Mouse (Mus musculus) G1E-ER4 (cell line): ENCODE measurements around the gene Ptprs. TPM values are rescaled to one million over a fixed set of nuclear protein-coding genes. Genes with fewer than 3 reads are reported as not detected.

Source experiments
- GATA1 ChIP-seq: IDR thresholded peaks from one replicate; pipeline ENCODE4 v1.8.0; 2012; ENCODE audit warnings: low read length, inconsistent platforms
- polyA plus RNA-seq: library from polyadenylated mRNA; stranded (reverse); fragments of >175 nt; gene quantifications from 2 replicates; pipeline ENCODE4 v1.2.3, GENCODE M21; 2012

The Ptprs gene
- polyA plus RNA-seq, 1 experiment, result 48.5 TPM

GRCm38 (mm10) chr17:56393889-56394288 is 82.4 kb downstream of the Ptprs start:
- no peak for TF ChIP-seq GATA1

- TF ChIP-seq GATA1, result no peak
Measured at GRCm38 (mm10) chr17:56393238-56393637, 83.0 kb downstream of the Ptprs start.

DNA sequence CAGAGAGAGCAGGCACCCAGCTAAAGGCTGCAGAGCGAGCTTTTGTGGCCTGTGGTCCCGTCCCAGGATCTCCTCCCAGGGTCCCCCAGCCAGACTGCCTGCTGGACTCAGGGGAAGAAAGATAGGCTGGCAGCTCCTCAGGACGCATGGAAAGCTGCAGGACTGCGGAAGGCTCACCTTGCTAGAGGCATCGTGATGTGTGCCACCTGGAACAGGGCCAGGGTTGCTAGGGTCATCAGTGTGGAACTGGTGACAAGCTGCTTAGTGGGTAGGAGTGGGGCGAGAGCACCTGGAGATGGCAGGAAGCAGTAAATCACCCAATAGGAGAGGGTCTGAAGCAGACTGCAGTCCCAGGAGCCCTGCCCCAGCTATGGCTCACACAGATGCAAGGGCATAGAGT is 88.7 kb downstream of the Ptprs start:
- TF ChIP-seq GATA1, result no peak

DNA sequence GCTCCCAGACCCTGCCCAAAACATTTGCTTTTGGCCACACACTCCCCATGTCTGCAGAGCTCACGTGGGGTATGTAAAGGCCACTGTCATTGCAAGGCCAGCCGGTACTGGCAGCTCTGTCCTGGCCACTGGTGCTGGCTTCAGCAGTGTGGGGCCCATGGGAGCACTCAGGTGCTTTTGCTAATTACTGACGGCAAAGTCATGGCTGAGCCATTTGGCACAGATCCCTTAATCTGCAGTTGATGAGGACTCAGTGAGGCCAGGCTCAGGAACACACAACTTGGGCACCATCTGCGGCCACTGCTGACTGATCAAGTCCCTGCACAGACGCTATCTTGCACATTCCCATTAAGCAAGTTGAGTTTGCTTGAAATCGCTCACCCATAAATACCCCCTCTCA is 91.4 kb downstream of the Ptprs start:
- TF ChIP-seq GATA1, result no peak

- no peak for TF ChIP-seq GATA1
Measured at GRCm38 (mm10) chr17:56382997-56383396, 93.3 kb downstream of the Ptprs start.

- no peak for TF ChIP-seq GATA1
Measured at GRCm38 (mm10) chr17:56381183-56381582, 95.1 kb downstream of the Ptprs start.

- no peak for TF ChIP-seq GATA1
Measured at GRCm38 (mm10) chr17:56380286-56380685, 96.0 kb downstream of the Ptprs start.

GRCm38 (mm10) chr17:56379281-56379834 is 96.9 kb downstream of the Ptprs start:
- no peak for TF ChIP-seq GATA1

GRCm38 (mm10) chr17:56374851-56375250 is 101.4 kb downstream of the Ptprs start:
- no peak for TF ChIP-seq GATA1

GRCm38 (mm10) chr17:56373136-56374034 is 102.9 kb downstream of the Ptprs start:
- TF ChIP-seq GATA1, result no peak

DNA sequence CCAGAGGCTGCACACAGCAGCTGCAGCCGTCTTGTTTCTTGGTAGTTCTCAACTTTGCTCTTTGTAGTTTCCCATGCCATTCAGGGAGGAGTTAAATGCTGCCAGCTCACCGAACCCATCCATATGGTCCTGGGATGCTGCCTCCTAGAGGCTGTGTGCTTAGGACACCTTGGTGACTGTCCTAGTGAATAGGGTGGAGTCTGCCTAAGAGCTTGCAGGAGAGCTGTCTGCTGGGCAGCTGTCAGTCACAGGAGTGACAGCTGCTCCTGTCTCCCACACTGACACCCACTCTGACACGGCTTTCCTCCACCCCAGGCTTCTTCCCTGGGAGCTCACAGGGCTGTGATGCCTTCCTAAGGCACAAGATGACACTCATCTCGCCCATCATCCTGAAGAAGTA is 104.2 kb downstream of the Ptprs start:
- no peak for TF ChIP-seq GATA1

GRCm38 (mm10) chr17:56371029-56371660 is 105.1 kb downstream of the Ptprs start:
- no peak for TF ChIP-seq GATA1

GRCm38 (mm10) chr17:56370090-56370489 is 106.2 kb downstream of the Ptprs start:
- TF ChIP-seq GATA1, result no peak

GRCm38 (mm10) chr17:56368291-56368790 is 107.9 kb downstream of the Ptprs start:
- TF ChIP-seq GATA1, result no peak

- no peak for TF ChIP-seq GATA1
Measured at GRCm38 (mm10) chr17:56365791-56366673, 110.3 kb downstream of the Ptprs start.

Other genes starting within 250 kb of the Ptprs start
- 20.8 and 21.5 TPM in 2 replicates for gene Fem1a, start 219.7 kb downstream of the Ptprs start, polyA plus RNA-seq
- 6.3 and 7.7 TPM in 2 replicates for gene Ticam1, start 199.7 kb downstream of the Ptprs start, polyA plus RNA-seq
- gene Plin3, start 183.6 kb downstream of the Ptprs start, polyA plus RNA-seq, result 7.3 and 7.9 TPM in 2 replicates
- gene Arrdc5, start 176.2 kb downstream of the Ptprs start, polyA plus RNA-seq, result not detected in 2 replicates
- 122 and 123 TPM in 2 replicates for gene Uhrf1, start 173.2 kb downstream of the Ptprs start, polyA plus RNA-seq
- 33.0 and 37.9 TPM in 2 replicates for gene Kdm4b, start 150.4 kb downstream of the Ptprs start, polyA plus RNA-seq
- gene Znrf4, start 35.9 kb upstream of the Ptprs start, polyA plus RNA-seq, result not detected in 2 replicates
- 1.0 and 1.4 TPM in 2 replicates for gene Gm20219, start 77.9 kb upstream of the Ptprs start, polyA plus RNA-seq
- 193 and 233 TPM in 2 replicates for gene Safb2, start 108.1 kb upstream of the Ptprs start, polyA plus RNA-seq
- 173 and 226 TPM in 2 replicates for gene Safb, start 108.3 kb upstream of the Ptprs start, polyA plus RNA-seq
- gene 2410015M20Rik, start 133.3 kb upstream of the Ptprs start, polyA plus RNA-seq, result 201 and 454 TPM in 2 replicates
- 8,561 and 9,154 TPM in 2 replicates for gene Rpl36, start 136.9 kb upstream of the Ptprs start, polyA plus RNA-seq
- 202 and 208 TPM in 2 replicates for gene Lonp1, start 150.4 kb upstream of the Ptprs start, polyA plus RNA-seq
- not detected in 2 replicates for gene Catsperd, start 151.7 kb upstream of the Ptprs start, polyA plus RNA-seq
- 131 and 144 TPM in 2 replicates for gene Ranbp3, start 196.8 kb upstream of the Ptprs start, polyA plus RNA-seq
- 277 and 284 TPM in 2 replicates for gene Ndufa11, start 241.3 kb upstream of the Ptprs start, polyA plus RNA-seq
- 10.6 and 12.7 TPM in 2 replicates for gene Vmac, start 241.5 kb upstream of the Ptprs start, polyA plus RNA-seq